Mouse (Mus musculus): ENCODE results near the gene Rptor. TPM values are rescaled to one million over a fixed set of nuclear protein-coding genes. Genes with fewer than 3 reads are reported as not detected.

Gene Rptor
- total RNA-seq, 2 experiments from 2014 or later = 5.6 to 12.3 TPM

GRCm38 (mm10) chr11:119915666-119916065, 313.0 kb downstream of the Rptor start:
- no peak for ATAC-seq (replicated peaks; ENCODE audit: low FRiP score, poor library complexity, severe bottlenecking)

DNA sequence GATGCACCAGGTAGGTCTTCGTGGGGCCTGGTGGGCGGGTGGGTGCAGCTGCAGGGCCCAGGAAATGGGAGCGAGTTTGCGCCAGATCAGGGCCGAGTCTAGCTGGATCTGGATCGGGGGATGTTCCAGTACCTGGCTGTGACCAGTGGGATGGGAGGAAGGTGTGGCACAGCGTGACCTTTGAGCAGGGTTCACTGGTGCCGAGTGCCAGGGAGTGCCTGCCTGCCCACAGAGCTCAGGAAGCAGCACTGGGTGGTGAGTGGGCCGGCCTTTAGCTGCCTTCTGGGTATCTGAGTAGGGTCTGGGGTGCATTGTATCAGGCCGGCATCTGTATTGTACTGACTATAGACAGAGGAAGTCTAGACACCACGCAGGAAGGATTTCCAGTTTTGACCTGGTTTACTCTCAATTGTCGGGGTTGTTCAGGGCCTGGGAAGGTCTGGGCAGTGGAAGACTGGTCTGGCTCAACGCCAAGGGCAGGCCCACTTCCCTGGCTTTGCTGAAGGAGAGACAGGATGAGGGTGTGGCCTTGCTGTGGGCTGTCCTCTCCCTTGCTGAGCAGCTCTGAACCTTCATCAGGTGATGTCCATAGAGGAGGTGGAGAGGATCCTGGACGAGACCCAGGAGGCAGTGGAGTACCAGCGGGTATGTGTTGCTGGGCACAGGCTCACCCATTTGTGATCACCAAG, 313.5 kb downstream of the Rptor start:
- ATAC-seq (replicated peaks; ENCODE audit: low FRiP score, poor library complexity, severe bottlenecking) = no peak

- ATAC-seq (replicated peaks; ENCODE audit: low FRiP score, poor library complexity, severe bottlenecking) = no peak
These were observed 314.2 kb downstream of the Rptor start for GRCm38 (mm10) chr11:119916834-119917469.

DNA sequence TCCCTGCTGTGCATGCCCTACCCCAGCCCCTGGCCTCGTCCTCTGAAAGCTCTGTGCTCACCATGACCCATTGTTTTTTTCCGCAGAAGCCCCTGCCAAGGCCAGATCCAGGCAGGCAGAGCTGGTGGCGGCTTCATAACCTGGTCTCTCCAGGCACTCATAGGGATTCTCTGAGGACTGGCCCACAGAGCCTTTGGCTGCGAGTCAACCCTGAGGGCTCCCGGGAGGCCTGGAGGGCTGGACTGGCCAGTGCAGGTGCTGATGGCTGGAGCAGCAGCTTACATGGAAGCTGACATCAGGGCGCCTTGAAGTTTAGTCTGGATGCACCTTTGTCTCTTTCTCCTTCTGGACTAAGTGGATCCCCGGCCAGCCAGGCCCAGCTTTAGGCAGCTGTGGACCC, 315.8 kb downstream of the Rptor start:
- no peak for ATAC-seq (replicated peaks; ENCODE audit: low FRiP score, poor library complexity, severe bottlenecking)

GRCm38 (mm10) chr11:119919432-119919831, 316.7 kb downstream of the Rptor start:
- no peak for ATAC-seq (replicated peaks; ENCODE audit: low FRiP score, poor library complexity, severe bottlenecking)

DNA sequence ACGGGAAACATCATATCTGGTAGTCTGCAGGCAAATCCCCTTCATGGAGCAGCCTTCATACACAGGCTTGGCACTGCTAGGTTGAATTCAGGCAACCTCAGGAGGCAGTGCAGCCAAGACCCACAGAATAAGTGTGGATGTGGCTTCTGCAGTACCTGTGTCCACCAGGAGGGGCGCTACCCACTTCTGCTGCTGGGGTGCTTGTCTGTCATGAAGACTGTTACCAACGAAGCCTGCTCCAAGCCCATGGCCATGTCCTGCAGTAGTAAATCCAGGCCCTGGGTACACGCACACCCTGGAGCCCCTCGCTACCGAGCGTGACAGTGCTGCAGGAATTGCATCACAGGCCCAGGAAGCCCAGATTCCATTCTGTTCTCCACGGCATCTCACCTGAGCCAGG, 317.2 kb downstream of the Rptor start:
- ATAC-seq (replicated peaks; ENCODE audit: low FRiP score, poor library complexity, severe bottlenecking) = no peak

- ATAC-seq (replicated peaks; ENCODE audit: low FRiP score, poor library complexity, severe bottlenecking) = no peak
These were observed 318.0 kb downstream of the Rptor start for GRCm38 (mm10) chr11:119920668-119921067.

- no peak for ATAC-seq (replicated peaks; ENCODE audit: low FRiP score, poor library complexity, severe bottlenecking)
These were observed 322.5 kb downstream of the Rptor start for GRCm38 (mm10) chr11:119925176-119925575.

DNA sequence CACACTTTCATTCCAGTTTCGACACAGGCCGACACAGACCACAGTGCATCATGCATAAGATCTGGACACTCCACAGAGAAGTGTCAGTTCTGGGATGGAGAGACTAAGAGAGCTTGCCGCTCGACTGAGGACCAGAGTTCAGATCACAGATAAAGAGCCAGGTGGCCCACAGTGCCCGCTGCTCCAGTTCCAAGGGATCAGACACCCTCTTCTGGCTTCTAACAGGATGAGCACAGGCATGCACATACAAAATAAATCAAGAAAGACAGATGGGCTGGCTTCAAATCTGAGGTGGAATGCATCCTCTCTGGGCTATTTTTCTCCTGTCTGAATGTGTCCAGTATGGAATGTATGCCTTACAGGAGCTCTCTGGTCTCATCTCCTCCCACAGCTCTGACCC, 324.1 kb downstream of the Rptor start:
- ATAC-seq (replicated peaks; ENCODE audit: low FRiP score, poor library complexity, severe bottlenecking) = no peak

- ATAC-seq (replicated peaks; ENCODE audit: low FRiP score, poor library complexity, severe bottlenecking) = no peak
These were observed 325.4 kb downstream of the Rptor start for GRCm38 (mm10) chr11:119928023-119928681.

GRCm38 (mm10) chr11:119929603-119930265, 327.0 kb downstream of the Rptor start:
- ATAC-seq (replicated peaks; ENCODE audit: low FRiP score, poor library complexity, severe bottlenecking) = no peak

GRCm38 (mm10) chr11:119931809-119932208, 329.1 kb downstream of the Rptor start:
- ATAC-seq (replicated peaks; ENCODE audit: low FRiP score, poor library complexity, severe bottlenecking) = no peak

DNA sequence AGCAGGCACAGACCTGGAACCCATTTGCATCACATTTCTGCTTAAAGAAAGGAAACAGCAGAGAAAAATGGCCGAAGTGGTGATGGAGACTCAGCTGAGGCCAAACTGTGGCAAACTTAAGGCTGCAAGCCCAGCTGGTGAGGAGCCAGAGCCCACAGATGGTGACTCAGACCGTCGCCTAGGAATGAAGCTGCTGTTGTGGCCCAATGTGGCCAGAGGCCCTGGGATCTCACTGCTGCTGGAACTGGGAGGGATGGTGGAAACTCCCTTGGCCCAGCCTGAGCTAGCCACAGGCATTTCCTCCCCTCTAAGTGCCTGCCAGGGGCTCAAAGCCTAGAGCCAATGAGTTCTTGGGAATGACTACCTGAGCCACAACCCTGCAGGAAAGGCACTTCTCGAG, 330.4 kb downstream of the Rptor start:
- ATAC-seq (replicated peaks; ENCODE audit: low FRiP score, poor library complexity, severe bottlenecking) = no peak

DNA sequence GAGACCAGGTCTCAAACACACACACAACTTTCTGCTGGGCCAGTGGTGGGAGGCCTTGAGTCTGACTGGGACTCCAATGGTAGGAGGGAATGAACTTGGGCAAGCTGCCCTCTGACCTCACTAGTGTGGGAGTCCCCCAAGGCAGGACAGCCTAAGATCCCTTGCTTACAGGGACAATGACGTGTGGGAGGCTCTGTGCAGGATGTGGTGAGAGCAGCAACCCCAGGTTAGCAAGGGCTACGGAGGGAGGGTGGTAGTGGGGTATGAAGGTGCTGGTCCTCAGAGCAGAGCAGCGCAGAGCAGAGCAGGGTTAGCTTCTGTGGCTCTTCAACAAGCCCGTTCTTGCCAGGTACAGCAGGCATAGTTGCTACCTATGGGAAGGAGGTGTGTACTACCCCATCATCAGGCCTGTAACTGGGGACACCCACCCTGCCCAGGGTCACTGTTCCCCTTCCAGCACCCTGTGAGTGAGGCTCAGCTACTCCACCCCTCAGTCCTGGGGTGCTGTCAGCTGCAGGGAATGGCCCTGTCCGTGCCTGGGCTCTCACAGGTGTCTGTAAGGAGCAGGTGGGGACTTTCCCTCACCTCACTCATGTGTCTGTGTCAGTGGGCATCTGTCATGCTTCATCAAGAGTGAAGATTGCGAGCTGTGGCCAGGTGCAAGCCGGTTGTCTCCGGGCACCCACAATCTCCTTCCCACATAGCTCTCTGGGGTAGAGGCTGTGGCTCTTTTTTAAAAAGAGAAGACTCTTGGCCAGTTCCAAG, 331.3 kb downstream of the Rptor start:
- no peak for ATAC-seq (replicated peaks; ENCODE audit: low FRiP score, poor library complexity, severe bottlenecking)

GRCm38 (mm10) chr11:119934773-119935172, 332.1 kb downstream of the Rptor start:
- ATAC-seq (replicated peaks; ENCODE audit: low FRiP score, poor library complexity, severe bottlenecking) = no peak

GRCm38 (mm10) chr11:119935457-119935856, 332.8 kb downstream of the Rptor start:
- ATAC-seq (replicated peaks; ENCODE audit: low FRiP score, poor library complexity, severe bottlenecking) = no peak

- ATAC-seq (replicated peaks; ENCODE audit: low FRiP score, poor library complexity, severe bottlenecking) = no peak
These were observed 333.8 kb downstream of the Rptor start for GRCm38 (mm10) chr11:119936456-119936855.

- ATAC-seq (replicated peaks; ENCODE audit: low FRiP score, poor library complexity, severe bottlenecking) = no peak
These were observed 334.5 kb downstream of the Rptor start for GRCm38 (mm10) chr11:119937216-119937615.

GRCm38 (mm10) chr11:119937772-119938502, 335.2 kb downstream of the Rptor start:
- no peak for ATAC-seq (replicated peaks; ENCODE audit: low FRiP score, poor library complexity, severe bottlenecking)

Measured in erythroblast, adult 5-6 weeks (primary cell).